Mouse (Mus musculus) C3H10T1/2 (cell line): Measurements from ENCODE around the gene Rhog. TPM values are rescaled to one million over a fixed set of nuclear protein-coding genes. Genes with fewer than 3 reads are reported as not detected.

Experiments used
- polyA plus RNA-seq, 2 experiments: library from polyadenylated mRNA; unstranded; fragments of >200 nt; fragmentation: generic; extraction: Trizol; gene quantifications; one replicate each; pipeline ENCODE4 v1.2.1; 2012; ENCODE audit warnings: missing spikeins in 2 of 2

The Rhog gene
- 100 to 1,000 TPM; 117 to 137 TPM for polyA plus RNA-seq

GRCm38 (mm10) chr7:102255954-102256353 is at the start of gene Rhog:
TSS of gene Rhog (minus strand) at chr7:102256054.

GRCm38 (mm10) chr7:102267601-102268394 is 11.9 kb upstream of the Rhog start, which contains the start of gene Stim1:
TSS of gene Stim1 (plus strand) at chr7:102267806.

GRCm38 (mm10) chr7:102209756-102210721 is 45.8 kb downstream of the Rhog start, which contains the start of the genes Nup98 and Pgap2:
TSS of gene Nup98 (minus strand) at chr7:102210176.
TSS of gene Pgap2 (plus strand) at chr7:102210208.

Other genes starting within 250 kb of the Rhog start
- 1 to 10 TPM in 1 of 2 experiments, under 1 TPM in 1; 0.20 to 1.9 TPM for gene Il18bp, start 237.4 kb downstream of the Rhog start, polyA plus RNA-seq
- 10 to 100 TPM; 15.1 to 36.4 TPM for gene Rnf121, start 190.6 kb downstream of the Rhog start, polyA plus RNA-seq
- gene Xndc1, start 190.5 kb downstream of the Rhog start, polyA plus RNA-seq: 10 to 100 TPM in 1 of 2 experiments, 1 to 10 TPM in 1; 4.7 to 10.9 TPM
- gene Xntrpc, start 190.3 kb downstream of the Rhog start, polyA plus RNA-seq: under 1 TPM; 0.01 to 0.67 TPM
- gene Trpc2, start 172.9 kb downstream of the Rhog start, polyA plus RNA-seq: not detected
- not detected for gene Art1, start 154.3 kb downstream of the Rhog start, polyA plus RNA-seq
- not detected for gene Art5, start 146.6 kb downstream of the Rhog start, polyA plus RNA-seq
- under 1 TPM in 1 of 2 experiments, not detected in 1; 0.02 TPM for gene Chrna10, start 139.2 kb downstream of the Rhog start, polyA plus RNA-seq
- gene Nup98, start 45.9 kb downstream of the Rhog start, polyA plus RNA-seq: 10 to 100 TPM in 1 of 2 experiments, 1 to 10 TPM in 1; 2.0 to 12.2 TPM
- gene Pgap2, start 45.8 kb downstream of the Rhog start, polyA plus RNA-seq: 10 to 100 TPM; 12.0 to 43.4 TPM
- 10 to 100 TPM in 1 of 2 experiments, 1 to 10 TPM in 1; 4.8 to 35.1 TPM for gene Stim1, start 11.8 kb upstream of the Rhog start, polyA plus RNA-seq
- gene Rrm1, start 185.6 kb upstream of the Rhog start, polyA plus RNA-seq: 10 to 100 TPM; 24.7 to 75.1 TPM
- gene Olfr543, start 225.6 kb upstream of the Rhog start, polyA plus RNA-seq: under 1 TPM in 1 of 2 experiments, not detected in 1; 0.12 TPM
- under 1 TPM in 1 of 2 experiments, not detected in 1; 0.04 TPM for gene Olfr544, start 232.3 kb upstream of the Rhog start, polyA plus RNA-seq
- gene Olfr545, start 243.5 kb upstream of the Rhog start, polyA plus RNA-seq: not detected